Mouse (Mus musculus): Measurements from ENCODE around the gene Macrod2.

DNA sequence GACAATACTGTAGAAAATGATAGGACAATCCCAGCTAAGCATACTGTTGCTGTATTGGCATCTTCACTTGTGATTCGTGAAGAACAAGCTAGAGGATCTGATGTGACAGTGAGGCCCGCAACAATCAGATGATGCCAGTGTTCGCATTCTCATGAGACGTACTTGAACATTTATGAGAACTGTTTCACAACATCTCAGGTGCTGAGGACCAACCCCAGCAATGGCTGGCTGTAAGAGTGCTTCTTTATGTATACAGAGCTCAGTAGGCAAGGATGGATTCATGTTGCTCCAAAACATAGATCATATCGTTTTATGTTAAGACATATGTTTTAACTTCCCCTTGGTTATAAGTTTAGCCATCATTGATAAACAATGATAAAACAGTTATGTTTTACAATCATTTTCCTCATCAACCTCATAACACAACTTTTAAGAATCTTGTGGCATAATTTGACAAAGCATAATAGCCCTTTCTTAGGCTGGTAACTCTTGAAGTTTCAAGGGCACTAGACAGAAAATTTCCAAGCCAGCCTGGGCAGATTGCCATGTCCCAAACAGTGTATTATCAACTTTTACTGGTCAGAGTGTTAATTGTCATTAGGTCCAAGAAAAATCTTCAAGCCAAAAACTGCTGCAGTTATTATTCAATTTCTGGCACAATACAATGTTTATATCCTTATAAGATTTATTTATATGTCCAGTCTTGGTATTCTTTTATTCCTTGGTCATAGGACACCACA, 140.9 kb downstream of the Macrod2 start:
- TF ChIP-seq CTCF (IDR thresholded peaks at IDR 0.05; ENCODE audit: low read depth, low read length) = no peak
- no peak for TF ChIP-seq POLR2A (IDR thresholded peaks at IDR 0.05; ENCODE audit: extremely low read depth, insufficient read depth, low read length)
